Mouse (Mus musculus): ENCODE data around the gene Dscam.

Gene Dscam

DNA sequence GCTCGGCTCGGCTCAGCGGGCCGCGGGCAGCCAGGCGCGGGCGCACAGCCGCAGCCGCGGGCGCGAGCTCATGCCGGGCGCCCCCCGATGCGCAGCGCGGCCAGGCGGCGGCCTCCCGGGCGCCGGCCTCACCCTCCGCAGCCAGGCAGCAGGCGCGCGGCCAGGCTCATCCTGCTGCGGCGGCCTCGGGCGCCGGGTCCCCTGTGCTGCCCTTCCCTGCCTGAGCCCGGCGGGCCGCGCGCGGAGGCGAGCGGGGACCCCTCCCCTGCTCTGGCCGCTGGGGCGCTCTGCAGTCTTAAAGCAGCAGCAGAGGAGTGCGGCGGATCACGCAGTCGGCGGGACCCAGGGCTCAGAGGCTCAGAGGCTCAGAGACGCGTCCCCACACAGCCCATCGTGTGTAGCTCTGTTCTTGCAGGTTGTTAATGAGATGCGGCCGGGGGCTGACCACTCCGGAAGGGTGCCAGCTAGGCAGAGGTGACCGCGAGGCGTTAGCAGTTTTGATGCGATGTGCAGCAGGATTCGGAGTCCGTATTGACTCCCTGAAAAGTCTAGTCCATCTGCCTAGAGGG, at the start of gene Dscam:
TSS of gene Dscam (minus strand) at position 240 of the 569 bp plus-strand sequence.
- peak; percentile 44 to 46 for DNase-seq (ENCODE audit: low spot score in 2 of 2)

DNA sequence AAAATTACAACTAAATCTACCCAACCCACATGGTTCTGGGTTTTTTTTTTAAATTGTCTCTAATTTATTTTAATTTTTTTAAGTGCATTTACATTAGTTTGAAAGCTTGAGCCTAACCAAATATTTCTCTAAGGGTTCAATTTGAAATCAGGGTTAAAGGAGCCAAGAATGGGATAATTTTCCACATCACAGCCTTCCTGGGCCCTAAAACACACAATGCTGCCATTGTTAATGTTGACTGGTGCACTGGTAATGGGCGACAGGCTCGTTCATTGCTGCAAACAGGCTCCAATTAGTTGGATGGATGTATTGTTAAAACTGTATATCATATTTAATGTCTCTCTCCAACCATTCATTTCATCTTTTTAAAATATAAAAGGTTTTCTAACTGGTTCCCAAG, 48.8 kb upstream of the Dscam start:
- no peak for DNase-seq (ENCODE audit: low spot score in 2 of 2)

DNA sequence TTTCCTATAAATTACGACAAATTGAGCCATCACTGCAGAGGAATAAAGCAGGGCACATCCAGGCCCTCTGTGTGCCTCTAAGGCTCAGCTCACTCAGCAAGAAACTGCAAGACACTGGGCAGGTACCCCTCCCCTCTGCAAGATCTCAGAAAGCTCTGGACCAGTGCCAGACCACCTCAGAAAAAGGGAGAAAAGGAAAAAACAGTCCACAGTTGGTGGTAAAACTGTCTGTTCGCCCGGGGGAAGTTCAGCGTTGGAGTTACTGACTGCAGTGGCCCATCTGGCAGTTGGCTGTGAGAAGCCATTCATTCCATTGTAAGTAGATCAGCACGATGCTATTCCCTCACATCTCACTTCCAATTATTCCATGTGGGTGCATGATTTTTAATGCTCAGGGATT, 39.4 kb upstream of the Dscam start:
- DNase-seq (ENCODE audit: low spot score in 2 of 2), result peak; percentile 5 to 57

DNA sequence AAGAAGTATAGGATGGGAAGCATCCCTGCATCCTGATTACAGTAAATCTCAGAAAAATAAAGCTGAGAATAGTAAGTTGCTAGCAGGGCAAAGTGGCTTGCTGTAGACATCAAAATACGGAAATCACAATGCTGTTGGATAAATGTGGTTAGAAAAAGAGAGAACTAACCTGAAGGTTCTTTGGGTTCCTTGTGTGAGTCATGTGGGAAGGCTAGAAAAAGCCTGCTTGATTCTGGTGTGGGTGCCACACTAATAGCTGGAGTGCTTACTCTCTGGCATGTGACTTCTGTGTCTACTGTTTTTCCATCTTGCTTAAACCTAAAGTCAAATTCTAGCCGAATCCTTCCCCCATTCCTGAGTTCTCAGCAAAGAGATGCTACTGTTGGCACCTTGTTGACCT, 37.7 kb upstream of the Dscam start:
- DNase-seq (ENCODE audit: low spot score in 2 of 2), result no peak

DNA sequence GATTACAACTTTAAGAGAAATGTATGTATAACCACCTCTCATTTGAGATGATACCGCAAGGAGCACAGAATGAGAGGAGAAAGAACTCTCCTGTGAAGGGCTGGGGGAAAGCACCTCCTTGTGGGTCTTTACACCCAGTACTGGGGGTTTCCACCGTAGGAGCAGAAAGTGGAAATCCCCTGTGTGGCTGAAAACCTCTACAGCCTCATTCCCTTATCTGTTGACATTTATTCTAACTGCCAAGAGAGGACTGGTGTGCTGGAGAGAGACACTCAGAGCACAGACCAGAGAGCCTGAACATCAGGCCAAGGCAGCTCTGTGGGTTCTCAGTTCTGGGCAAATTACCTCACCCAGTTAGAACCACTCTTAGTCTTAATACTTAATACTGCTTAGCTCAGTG, 33.5 kb upstream of the Dscam start:
- no peak for DNase-seq (ENCODE audit: low spot score in 2 of 2)

DNA sequence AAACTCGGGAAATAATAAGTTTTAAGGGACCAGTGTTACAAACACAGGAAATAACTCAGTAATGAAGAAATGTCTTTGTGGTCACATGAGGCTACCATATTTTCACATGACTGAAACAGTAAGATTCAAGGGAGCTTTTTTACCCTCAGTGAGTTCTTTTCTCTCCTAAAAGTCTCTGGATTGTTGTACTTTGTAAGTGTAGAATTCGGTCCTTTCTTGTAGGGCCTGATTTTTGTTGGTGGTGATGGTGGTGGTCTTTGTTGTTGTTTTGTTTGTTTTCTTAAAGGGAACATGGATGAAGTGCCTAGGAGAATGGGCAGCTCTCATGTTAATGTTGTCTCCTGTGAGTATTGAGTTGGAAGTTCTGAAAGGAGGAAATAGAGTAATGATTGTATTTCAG, 33.0 kb upstream of the Dscam start:
- DNase-seq (ENCODE audit: low spot score in 2 of 2), result no peak

DNA sequence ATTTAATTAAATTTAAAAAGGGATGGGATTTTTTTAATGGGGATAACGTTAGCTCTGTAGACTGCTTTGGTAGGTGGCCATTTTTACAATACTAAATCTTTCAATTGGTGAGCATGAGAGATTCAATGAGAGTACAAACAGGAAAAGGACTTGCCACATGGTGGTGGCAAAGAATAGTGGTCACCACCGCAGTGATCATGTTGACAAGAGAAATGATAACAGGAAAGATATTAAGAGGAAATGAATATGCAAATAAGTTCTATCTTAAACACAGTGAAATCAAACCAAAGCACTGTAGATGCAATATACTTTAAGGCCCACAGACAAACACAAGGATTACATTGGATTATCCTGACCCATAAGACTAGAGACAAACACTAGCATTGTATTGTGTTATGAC, 24.1 kb upstream of the Dscam start:
- DNase-seq (ENCODE audit: low spot score in 2 of 2), result no peak

DNA sequence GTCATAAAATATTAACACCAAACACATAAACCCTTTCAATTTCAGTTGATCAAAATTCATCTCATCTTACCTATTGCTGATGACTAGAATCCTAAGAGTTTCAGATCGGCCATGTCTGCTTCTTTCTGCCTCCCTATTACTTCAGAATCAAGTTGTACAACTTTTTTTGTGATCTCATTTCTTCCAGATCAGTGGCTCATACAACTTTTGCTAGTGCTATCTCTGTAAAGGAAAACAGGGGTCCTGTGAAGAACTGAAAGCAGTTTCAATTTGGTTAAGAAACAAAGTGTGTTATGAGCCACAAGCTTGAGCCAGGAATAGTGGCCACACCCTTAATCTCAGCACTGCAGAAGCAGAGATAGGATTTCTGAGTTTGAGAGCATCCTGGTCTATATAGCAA, 23.6 kb upstream of the Dscam start:
- DNase-seq (ENCODE audit: low spot score in 2 of 2), result no peak

DNA sequence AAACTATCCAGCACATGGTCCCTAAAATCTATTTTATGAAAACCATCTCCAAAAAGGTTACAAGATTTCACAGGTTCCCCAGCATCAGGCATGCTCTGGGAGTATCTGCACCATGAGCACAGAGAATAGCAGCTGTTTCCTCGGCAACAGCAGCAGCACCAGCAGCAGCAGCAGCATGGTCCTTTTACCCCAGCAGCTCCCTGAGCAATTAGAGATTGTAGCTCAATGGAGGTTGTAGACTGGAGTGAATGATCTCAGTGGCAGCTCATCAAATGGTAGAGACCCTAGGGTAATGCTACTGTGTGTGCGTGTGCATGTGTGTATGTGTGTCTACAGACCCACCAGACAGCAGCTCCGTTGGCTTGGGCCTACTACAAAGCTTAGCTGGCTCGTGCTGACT, 21.7 kb upstream of the Dscam start:
- DNase-seq (ENCODE audit: low spot score in 2 of 2), result no peak

DNA sequence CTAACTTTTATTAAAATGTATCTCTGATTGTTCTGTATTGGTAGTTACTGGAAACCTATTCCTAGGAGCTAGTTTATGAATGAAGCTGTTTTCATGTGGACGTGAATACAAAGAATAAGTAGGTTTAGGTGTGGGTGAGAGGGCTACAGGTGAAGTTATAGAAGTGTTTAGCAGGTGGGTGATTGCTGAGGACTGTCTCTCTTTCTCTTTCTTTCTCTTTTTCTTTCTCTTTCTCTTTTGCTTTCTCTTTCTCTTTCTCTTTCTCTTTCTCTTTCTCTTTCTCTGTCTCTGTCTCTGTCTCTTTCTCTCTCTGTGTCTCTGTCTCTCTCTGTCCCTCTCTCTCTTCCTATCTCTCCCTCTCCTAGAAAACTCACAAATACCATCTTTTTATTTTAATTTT, 20.1 kb upstream of the Dscam start:
- DNase-seq (ENCODE audit: low spot score in 2 of 2), result no peak

DNA sequence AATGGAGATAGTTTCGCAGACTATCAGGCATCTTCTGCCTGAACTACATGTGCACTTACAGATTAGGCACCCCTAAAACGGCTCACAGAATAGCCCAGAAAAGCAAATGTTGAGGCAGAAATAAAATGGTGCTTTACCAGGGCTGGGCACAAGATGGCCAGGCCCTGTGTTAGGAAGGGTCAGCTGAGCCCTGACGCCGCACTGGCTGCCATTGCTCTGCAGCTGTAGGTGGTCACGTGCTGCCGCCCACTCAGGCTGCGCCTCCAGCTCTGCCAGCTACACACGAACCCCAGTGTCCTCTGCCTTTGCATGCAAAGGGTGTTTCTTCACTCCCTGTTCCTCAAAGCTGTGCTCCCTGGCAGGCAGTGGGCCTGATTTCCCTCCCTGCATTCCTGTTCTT, 948 bp upstream of the Dscam start:
- DNase-seq (ENCODE audit: low spot score in 2 of 2), result peak; percentile 44 to 56

DNA sequence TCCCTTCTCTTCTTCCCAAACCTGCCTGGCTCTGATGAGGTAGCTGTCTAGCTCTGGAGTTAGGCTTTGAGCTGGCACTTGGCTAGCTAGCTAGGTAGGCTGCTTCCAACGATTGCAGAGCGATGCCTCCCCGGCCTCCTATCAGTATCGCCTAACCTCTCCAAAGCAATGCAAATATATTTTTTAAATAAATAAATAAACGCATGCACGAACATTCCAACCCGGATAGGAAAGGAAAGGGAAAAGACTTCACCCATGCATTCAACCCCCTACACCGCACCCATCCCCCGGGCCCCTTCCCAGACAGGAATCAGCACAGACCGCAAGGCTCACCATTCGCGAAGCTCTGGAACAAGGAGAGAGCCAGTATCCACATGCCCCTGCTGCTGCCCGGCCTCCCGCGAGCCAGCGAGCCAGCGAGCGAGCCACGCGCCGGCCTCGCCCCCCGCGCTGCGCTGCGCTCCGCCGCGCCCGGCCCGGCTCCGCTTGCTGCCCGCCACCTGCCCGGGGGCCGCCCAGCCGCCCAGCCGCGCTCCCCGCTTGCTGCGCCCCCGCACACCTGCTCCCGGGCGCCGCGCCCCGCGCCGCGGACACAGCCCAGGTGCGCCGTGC, 545 bp downstream of the Dscam start:
- DNase-seq (ENCODE audit: low spot score in 2 of 2), result peak in 1 of 2 experiments; percentile 35

DNA sequence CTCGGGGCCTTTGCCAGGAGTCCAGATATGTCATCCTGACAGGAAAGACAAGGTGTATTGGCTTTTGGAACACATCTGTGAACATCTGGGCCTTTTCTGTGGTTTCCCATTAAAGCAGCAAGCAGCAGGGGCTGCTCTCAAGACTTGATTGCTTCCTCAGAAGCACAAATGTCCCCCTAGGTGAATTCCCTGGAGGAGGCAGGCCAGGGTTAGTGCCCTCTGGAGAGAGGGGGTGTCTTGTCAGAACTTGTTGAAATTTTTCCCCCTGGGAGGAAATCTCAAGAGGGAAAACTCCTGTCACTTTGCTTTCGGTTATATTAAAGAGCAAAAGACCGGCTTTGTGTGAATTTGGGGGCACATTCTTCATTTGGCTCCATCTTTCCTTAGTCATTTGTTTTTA, 1.9 kb downstream of the Dscam start:
- DNase-seq (ENCODE audit: low spot score in 2 of 2), result no peak

DNA sequence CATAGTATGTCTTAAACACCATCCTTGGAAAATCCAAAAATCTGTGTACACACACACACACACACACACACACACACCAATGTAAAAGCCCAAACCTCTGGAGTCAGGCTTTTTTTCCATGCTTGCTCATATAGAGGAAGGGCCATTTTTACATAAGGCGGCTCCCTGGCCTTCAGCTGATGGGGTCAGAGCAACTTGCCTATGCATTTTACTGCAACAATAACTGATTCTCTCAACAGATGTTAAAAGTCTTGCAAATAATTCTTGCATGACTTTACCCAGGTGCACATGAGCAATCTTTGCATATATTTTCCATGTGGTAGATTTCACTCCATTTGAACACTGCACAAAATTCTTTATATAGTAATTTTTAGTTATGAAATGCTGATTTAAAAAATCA, 2.5 kb downstream of the Dscam start:
- DNase-seq (ENCODE audit: low spot score in 2 of 2), result no peak

DNA sequence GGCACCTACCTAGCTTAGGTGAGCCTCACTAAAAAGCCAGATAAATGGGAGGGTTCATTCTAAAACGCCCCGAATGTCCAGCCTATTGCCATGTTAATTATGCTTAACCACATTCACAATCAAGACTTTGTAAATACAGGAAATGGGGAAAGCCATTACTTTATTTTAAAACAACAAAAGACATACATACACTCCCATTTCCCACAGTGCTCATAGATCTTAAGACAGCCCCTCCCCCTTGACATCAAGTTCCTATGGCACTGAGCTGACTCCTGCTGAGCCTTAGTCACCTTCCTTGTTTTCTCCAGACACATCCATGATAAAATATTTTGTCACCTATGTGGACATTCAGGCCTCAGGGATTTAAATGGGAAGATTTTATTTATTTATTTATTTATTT, 4.4 kb downstream of the Dscam start:
- DNase-seq (ENCODE audit: low spot score in 2 of 2), result no peak

DNA sequence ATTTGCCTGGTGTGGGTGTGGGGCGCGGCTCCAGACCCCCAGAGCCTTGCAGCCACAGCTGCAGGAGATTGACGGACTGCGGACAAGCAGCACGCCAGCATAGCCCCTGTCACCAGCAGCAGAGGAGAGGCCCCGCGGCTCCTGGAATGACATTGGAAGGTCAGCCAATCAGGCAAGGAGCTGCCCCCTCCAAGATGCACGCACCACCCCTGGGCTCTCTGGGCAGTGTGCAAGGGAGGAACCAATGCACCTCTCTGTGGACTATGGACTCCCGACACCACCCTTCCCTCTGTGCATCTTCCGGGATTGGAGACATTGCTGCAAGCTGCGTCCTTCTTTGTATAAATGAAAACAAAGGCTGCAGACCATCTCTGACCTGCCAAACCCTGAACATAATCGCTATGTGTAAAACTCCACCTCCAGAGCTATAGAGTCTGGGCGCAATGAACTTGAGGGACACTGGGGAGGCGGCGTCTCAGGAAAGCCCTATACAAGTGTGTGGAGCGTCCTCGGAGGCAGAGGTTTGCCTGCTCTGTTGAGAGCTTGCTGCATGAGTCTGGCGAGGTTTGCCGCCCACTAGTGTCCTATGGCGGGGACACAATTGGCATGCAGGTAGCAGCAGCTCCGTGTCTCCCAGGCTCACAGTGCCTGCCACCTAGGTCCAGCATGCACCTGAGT, 5.0 kb downstream of the Dscam start:
- DNase-seq (ENCODE audit: low spot score in 2 of 2), result peak; percentile 42 to 46

DNA sequence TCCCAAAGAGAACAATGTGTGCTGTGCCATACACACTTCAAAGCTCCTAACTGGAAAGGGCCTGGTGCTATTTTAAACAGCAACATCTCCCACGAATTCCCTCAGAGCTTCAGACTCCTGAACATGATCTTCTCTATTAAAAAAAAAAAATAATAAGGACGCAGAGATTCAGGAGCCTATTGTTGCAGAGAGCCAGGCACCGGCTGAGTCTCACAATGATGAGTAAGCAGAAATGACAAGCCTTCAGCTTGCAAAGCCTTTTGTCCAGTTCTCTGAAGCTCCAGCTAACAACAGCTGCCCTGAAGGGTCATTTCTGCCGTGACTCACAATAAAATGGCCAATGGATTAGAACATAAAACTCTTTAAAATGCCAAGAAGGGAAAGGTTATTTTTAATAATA, 12.3 kb downstream of the Dscam start:
- DNase-seq (ENCODE audit: low spot score in 2 of 2), result no peak

DNA sequence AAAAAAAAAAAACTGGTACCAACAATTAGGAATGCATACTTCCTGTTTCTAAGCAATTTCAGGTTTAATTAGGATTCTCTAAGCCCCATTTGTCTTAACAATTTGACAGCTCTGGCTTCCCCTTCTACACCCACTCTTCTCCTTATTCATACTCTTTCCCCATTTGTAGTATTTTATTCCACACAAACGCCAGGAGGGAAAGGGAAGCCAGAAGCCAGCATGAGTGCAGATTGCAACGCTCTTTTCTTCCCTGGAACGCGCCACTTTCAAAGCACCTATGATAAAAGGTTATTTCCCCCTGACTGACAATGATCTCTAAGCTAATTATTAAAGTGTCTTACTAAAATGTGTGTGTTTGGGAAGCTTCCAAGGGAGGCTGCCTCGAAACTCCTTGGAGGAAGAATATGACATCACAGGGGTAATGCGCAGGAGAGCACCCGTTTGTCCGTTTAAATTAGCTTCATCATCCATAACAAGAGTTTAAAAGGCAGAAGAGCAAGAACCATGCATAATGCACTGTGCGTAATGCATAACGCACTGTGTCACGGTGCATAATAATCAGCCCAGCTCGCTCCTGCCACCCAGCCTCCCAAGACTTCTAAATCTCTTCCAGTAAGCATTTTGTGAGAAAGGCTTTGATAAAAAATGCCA, 25.9 kb downstream of the Dscam start:
- no peak for DNase-seq (ENCODE audit: low spot score in 2 of 2)

DNA sequence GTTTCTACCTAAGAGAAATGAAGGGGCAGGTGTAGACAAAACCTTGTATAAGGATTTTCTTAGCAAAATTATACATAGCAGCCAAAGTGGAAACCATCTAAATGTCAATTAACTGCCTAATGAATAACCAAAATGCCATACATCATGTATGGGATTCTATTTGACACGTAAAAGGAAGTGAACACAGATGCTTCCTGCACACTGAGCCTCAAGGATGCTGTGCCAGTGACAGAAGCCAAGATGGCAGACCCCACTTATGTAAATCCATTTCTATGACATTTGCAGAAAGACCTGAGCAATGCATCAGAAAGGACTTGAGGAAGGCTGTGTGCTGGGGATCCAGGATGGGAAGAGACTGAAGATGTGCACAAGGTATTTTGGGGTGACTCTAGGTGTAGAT, 28.6 kb downstream of the Dscam start:
- DNase-seq (ENCODE audit: low spot score in 2 of 2), result no peak

DNA sequence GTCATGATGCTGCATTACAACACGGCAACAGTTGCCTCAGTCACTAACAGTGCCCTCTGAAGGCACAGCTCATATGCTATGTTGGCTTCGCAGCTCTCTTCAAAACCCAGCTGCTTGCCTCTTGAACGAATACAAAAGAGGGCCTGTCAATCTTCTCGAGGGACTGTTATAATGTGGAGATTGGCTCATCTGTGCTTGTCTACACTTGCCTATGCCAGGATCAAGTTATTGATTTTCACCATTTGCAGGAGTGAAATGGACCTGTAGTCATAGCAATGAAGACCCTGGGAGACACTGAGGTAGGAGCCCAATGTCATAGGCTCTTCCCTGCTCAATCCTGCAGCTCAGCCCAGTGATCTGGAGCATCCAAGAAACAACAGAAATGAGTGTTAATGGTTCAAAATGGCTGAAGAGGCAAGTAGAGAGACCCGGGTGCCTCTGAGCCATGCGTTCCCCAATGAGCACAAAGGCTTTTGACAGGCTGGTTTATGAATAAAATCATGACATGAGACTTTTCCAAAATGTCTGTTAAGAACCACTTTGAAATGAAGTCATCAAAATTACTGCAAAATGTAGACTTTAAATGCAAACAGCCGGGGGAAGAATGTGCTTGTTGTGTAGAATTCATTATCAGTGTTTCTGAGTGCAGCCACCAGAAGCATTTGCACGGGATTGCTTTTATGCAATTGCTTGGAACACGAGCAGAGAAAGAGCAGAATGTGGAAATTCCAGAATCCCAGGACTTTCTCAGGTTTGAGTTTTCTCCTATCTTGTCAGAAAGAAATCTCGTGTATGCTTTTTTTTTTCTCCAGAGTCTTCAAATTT, 35.3 kb downstream of the Dscam start:
- DNase-seq (ENCODE audit: low spot score in 2 of 2), result no peak

DNA sequence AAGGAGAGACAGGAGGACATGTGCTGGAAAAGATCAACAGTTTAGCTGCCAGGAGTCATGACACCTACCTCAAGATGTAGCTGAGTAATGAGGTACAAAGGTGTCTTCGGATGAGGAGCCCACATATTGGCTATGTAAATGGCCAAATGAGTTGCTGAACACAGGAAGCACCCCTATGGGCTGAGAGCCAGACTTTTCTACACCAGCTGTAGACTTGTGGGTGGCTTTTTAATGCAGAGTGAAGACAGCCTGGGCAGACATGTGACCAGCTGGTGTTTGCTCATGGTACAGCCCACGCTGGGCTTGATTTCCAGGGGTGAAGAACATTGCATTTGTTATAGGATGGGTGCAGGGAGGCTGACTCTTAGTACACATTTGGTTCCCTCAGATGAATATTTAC, 43.3 kb downstream of the Dscam start:
- peak; percentile 25 to 57 for DNase-seq (ENCODE audit: low spot score in 2 of 2)

DNA sequence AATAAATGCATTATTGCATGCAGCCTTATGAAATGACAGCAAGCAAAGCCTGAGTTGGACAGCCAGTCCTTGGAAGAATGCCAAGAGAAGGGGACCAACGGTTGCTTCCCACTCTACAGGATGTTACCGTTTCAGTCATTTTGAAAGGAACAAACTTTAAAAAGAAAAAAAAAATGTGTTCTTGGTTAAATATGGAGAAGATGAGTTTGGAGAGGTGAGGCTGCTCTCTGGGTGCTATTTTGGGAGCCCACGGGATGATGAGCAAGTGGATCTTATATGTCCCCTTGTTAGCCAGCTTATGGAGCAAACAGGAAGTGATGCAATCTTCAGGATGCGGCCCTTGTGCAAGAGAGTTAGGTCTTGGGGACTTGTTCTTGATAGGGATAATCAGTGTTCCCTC, 60.5 kb downstream of the Dscam start:
- no peak for DNase-seq (ENCODE audit: low spot score in 2 of 2)
